Mouse (Mus musculus) forebrain, embryonic 15.5 days (tissue): ENCODE data around the gene Gm21981. TPM values are rescaled to one million over a fixed set of nuclear protein-coding genes. Genes with fewer than 3 reads are reported as not detected.

ENCODE experiments used
- ATAC-seq: fragments of 200-750 bp; cut with Nextera tagmentation; replicated peaks from 2 replicates; pipeline ENCODE4 v1.8.0; 2017; ENCODE audit warnings: mild to moderate bottlenecking, moderate TSS enrichment, moderate library complexity
- H3K27ac ChIP-seq: fragments of 300-500 bp; sonication (generic); replicated peaks from 2 replicates; pipeline ENCODE4 v1.5.1; 2015; ENCODE audit warnings: mild to moderate bottlenecking, inconsistent platforms
- H3K27me3 ChIP-seq: fragments of 300-500 bp; sonication (generic); 2 replicates; pipeline ENCODE4 v1.6.1; 2015; ENCODE audit warnings: inconsistent platforms
- H3K36me3 ChIP-seq: fragments of 300-500 bp; sonication (generic); 2 replicates; pipeline ENCODE4 v1.6.1; 2015; ENCODE audit warnings: mild to moderate bottlenecking, inconsistent platforms
- H3K4me1 ChIP-seq: fragments of 300-500 bp; sonication (generic); 2 replicates; pipeline ENCODE4 v1.6.1; 2015; ENCODE audit warnings: inconsistent platforms
- H3K4me2 ChIP-seq: fragments of 300-500 bp; sonication (generic); replicated peaks from 2 replicates; pipeline ENCODE4 v1.6.1; 2015; ENCODE audit warnings: mild to moderate bottlenecking, inconsistent platforms
- H3K4me3 ChIP-seq: fragments of 300-500 bp; sonication (generic); 2 replicates; pipeline ENCODE4 v1.5.1; 2015; ENCODE audit warnings: mild to moderate bottlenecking, inconsistent platforms
- H3K9ac ChIP-seq: fragments of 300-500 bp; sonication (generic); replicated peaks from 2 replicates; pipeline ENCODE4 v1.6.1; 2015; ENCODE audit warnings: mild to moderate bottlenecking, inconsistent platforms
- H3K9me3 ChIP-seq: fragments of 300-500 bp; sonication (generic); 2 replicates; pipeline ENCODE4 v1.6.1; 2016; ENCODE audit warnings: inconsistent platforms
- WGBS: fragments of 180-500 bp; shearing (Covaris S2); methylation state at CpG from one replicate; pipeline ENCODE4 v1.1.7; 2015; ENCODE audit warnings: mixed read lengths; 5-methylcytosine and 5-hydroxymethylcytosine counted together
- polyA plus RNA-seq: library from polyadenylated mRNA; unstranded; fragments of >200 nt; fragmentation: Nextera tagmentation; extraction: Ambion mirVana; gene quantifications from 2 replicates; pipeline ENCODE4 v1.2.1, GENCODE M21; 2015

The Gm21981 gene
- polyA plus RNA-seq, 1 experiment from 2014 or later, result 0.73 TPM

DNA sequence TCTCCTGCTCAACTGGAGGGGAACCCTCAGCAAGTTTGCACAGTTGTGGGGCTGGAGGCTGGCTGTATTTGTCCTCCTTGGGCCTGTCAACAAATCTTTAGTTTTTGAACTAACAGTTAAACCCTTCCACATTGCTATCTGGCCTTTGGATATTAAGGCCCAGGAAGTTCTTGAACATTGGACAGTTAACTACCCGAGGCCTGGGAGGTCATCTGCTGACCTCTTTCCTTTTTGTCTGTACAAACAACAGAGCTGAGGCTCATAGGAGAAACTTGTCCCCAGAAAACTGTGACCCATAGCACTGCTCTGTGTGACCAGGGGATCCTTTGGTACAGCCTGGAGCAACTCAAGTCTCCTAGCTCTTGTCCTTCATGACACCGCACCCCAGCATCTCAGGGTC is 4.8 kb upstream of the Gm21981 start:
- no peak overlapping the region for H3K4me2 ChIP-seq
- H3K4me1 ChIP-seq, result peaks cover 12% of the 10 kb centered on the region
- ATAC-seq, result no peak
- H3K4me3 ChIP-seq, result no peak overlapping the region
- H3K9ac ChIP-seq, result no peak overlapping the region
- H3K27ac ChIP-seq, result no peak overlapping the region
- H3K27me3 ChIP-seq, result no peaks in the 10 kb centered on the region
- H3K9me3 ChIP-seq, result no peaks in the 10 kb centered on the region
- WGBS, result 80% methylated on average over 2 of the region's 2 CpGs
- H3K36me3 ChIP-seq, result 0 out of 2 replicates have a peak, but pooled peaks cover 5% of the 10 kb centered on the region

DNA sequence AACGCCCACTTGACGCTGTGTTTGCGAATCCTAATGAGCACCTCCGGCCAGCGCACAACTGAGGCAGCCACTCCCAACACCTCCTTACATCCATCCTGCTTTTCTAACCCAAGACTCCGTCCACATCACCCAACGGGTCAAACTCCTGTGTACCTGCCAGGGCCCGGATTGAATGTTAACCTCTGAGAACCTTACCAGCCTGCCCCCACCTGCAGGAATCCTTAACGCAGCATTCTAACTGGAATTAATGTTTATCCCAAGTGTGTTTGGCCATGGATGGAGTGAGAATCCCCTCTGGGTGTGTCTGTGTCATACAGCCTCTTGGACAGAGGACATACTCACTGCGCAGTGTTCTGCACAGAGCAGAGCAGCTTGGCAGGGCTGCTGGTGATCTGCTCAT is 3.9 kb upstream of the Gm21981 start:
- Histone ChIP-seq H3K4me3 (no peak overlapping the region), H3K36me3 (0 out of 2 replicates have a peak, but pooled peaks cover 5% of the 10 kb centered on the region), H3K27me3 (no peaks in the 10 kb centered on the region), H3K4me2 (no peak overlapping the region), H3K27ac (no peak overlapping the region), H3K4me1 (peaks cover 14% of the 10 kb centered on the region), H3K9ac (no peak overlapping the region), H3K9me3 (no peaks in the 10 kb centered on the region)
- 90% methylated on average over 10 of the region's 10 CpGs for WGBS
- no peak for ATAC-seq

DNA sequence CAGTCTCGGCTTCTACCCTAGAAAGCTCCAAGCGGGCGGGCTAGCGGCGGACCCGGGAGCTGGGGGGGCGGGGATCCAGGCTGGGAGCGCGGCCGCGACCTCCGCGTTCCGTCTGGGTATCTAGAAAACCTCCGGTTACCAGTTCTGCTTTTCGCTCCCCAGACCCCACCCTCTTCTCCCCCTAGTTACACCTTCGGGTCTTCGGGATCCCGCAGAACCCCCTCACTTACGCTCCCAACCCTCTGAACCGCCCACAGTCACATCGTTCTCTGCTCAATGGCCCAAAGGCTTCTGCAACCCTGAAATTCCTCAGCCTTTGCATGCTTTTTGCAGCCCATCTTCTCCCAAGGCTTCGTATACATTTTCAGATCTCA is 1.1 kb upstream of the Gm21981 start:
- H3K9me3 ChIP-seq, result no peaks in the 10 kb centered on the region
- H3K4me1 ChIP-seq, result peaks cover 14% of the 10 kb centered on the region
- peak overlapping the region; percentile 60 for H3K4me3 ChIP-seq
- H3K27me3 ChIP-seq, result no peaks in the 10 kb centered on the region
- peak overlapping the region; percentile 66 for H3K9ac ChIP-seq
- 0 out of 2 replicates have a peak, but pooled peaks cover 3% of the 10 kb centered on the region for H3K36me3 ChIP-seq
- under 1% methylated on average over 23 of the region's 23 CpGs for WGBS
- peak overlapping the region; percentile 32 for H3K27ac ChIP-seq
- peak overlapping the region; percentile 82 for H3K4me2 ChIP-seq
- ATAC-seq, result no peak

DNA sequence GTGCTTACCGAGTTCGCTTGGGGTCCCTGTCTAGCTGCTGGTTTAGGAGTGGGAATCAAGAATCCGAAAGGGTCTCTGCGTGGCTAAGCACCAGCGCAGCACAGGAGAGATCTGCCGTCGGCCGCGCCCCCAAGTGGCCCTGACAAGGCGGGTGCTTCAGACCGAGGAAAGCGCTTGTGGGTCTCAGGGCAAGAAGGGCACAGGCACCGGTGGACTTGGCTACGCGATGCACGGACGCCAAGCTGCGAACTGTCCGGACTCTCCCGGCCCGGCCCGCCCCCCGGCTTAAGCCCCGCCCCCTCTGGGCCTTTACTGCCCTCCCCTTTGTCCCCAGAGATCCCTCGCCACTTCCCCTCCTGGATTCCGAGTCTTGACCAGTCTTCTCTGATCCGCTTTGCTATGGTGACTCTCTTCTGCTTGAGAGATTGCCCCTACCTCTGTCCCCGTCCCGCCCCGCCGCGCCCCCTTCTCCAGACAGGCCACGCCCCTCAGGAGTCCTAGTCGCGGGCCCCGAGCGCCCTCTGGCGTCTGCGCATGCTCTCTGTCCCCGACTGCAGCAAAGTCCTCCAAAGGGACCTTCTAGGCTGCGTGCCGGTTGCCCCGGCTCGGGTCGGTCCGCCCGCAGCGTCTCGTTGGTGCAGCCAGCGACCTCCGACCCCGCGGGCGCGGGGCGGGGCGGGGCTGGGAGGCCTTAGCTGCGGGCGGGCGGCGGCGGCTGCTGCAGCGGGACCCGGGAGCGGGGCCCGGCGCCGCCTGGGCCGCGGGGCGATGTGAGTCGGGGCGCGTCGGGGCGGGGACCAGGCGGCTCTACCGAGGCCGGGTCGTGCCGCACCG is 465 bp upstream of the Gm21981 start, which contains the start of gene Prickle4:
TSS of gene Prickle4 (minus strand) at position 234 of the 834 bp plus-strand sequence.
- Histone ChIP-seq H3K9ac (peak within 1 kb of the TSS; percentile 66), H3K4me3 (peak within 1 kb of the TSS; percentile 60), H3K27ac (peak within 1 kb of the TSS; percentile 32), H3K4me1 (peaks cover 17% of the 10 kb centered on the region), H3K27me3 (no peaks in the 10 kb centered on the region), H3K4me2 (peak within 1 kb of the TSS; percentile 82), H3K9me3 (no peaks in the 10 kb centered on the region), H3K36me3 (no peaks in the 10 kb centered on the region)
- WGBS, result under 1% methylated on average over 81 of the region's 82 CpGs
- ATAC-seq, result peak; percentile 96

DNA sequence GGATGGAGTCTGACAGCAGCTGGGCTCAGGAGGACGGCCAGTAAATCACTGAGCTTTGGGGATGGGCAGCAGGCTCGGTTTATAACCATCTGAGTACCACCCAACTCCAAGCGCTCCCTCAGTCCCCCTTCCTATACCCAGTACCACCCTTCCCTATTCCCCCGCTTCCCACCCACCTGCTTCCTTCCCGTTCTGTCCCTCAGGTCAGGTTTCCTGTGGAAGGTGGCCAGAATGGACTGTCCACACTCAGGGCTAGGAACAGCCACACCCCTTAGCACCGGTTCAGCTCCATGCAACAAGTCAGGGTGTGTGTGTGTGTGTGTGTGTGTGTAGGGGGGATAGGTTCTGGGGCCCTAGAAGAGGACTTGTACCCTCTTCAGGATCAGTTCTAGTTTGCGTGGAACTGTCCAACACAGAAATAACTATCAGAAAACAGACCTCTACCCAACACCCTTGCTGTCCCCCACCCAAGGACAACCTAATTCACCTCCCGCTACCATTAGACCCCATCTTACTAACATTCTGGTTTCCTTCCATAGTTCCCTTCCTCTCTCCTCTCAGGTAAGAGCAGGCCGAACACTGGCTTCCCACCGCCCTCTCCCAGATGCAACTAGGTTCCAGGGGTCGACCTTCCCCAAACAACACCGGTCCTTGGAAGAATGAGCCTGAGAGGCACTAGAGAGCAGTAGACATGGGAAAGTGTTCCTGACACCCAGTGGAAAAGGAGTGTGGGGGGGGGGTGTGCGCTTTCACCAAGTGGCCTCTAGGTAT is 399 bp downstream of the Gm21981 start:
- peak overlapping the region; percentile 60 for H3K4me3 ChIP-seq
- no peaks in the 10 kb centered on the region for H3K9me3 ChIP-seq
- H3K27ac ChIP-seq, result peak overlapping the region; percentile 32
- peaks cover 24% of the 10 kb centered on the region for H3K4me1 ChIP-seq
- 43% methylated on average over 13 of the region's 13 CpGs for WGBS
- no peaks in the 10 kb centered on the region for H3K36me3 ChIP-seq
- no peaks in the 10 kb centered on the region for H3K27me3 ChIP-seq
- peak overlapping the region; percentile 66 for H3K9ac ChIP-seq
- ATAC-seq, result peak; percentile 4; the same call in 1 of the 2 replicates
- H3K4me2 ChIP-seq, result peak overlapping the region; percentile 82

DNA sequence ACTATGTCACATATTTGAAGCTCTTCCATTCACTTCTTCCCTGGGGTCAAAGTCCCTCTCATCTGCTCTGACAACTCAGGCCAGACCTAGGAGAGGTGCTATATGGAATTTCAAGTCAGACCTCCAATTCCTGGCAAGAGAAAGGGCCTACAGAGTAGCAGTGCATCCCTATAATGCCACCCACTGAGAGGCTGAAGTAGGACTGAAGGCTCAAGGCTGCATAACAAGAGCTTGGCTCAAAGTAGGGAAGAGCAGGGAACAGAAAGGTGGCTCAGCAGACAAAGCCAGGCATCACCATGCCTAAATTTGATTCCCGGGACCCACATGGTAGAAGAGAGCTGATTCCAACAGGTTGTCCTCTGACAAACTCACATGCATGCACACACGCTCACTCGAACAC is 2.6 kb downstream of the Gm21981 start:
- H3K36me3 ChIP-seq, result no peaks in the 10 kb centered on the region
- no peak for ATAC-seq
- peaks cover 33% of the 10 kb centered on the region for H3K4me1 ChIP-seq
- no peaks in the 10 kb centered on the region for H3K9me3 ChIP-seq
- WGBS, result 95% methylated on average over 3 of the region's 3 CpGs
- no peak overlapping the region for H3K9ac ChIP-seq
- H3K4me3 ChIP-seq, result no peak overlapping the region
- H3K27ac ChIP-seq, result no peak overlapping the region
- H3K4me2 ChIP-seq, result no peak overlapping the region
- H3K27me3 ChIP-seq, result no peaks in the 10 kb centered on the region

DNA sequence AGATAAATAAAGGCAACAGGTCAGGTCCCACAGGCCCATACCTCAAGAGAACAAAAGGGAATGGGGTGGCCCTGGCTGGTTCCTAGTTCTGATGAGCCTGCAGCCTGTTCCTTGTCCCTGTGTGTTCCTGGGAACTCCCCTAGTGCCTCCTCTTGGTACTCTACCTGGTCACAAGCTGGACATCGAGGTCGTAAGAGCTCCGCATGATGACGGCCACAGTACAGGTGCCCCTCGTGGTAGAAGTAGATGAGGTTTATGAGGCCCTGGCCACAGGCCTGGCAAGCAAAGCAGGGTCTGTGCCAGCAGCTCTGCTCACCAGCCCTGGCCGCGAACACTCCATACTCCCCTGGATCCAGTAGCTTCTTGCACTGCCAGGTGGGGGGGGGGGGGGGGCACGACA is 4.4 kb downstream of the Gm21981 start:
- Histone ChIP-seq H3K9me3 (no peaks in the 10 kb centered on the region), H3K9ac (no peak overlapping the region), H3K4me2 (peak overlapping the region; percentile 92; the same call in 1 of the 2 replicates), H3K4me3 (peak overlapping the region; percentile 78; the same call in 1 of the 2 replicates), H3K27ac (no peak overlapping the region), H3K4me1 (peaks cover 26% of the 10 kb centered on the region), H3K27me3 (no peaks in the 10 kb centered on the region), H3K36me3 (peaks cover 3% of the 10 kb centered on the region; the same call in 1 of the 2 replicates)
- ATAC-seq, result no peak
- WGBS, result 77% methylated on average over 8 of the region's 8 CpGs

DNA sequence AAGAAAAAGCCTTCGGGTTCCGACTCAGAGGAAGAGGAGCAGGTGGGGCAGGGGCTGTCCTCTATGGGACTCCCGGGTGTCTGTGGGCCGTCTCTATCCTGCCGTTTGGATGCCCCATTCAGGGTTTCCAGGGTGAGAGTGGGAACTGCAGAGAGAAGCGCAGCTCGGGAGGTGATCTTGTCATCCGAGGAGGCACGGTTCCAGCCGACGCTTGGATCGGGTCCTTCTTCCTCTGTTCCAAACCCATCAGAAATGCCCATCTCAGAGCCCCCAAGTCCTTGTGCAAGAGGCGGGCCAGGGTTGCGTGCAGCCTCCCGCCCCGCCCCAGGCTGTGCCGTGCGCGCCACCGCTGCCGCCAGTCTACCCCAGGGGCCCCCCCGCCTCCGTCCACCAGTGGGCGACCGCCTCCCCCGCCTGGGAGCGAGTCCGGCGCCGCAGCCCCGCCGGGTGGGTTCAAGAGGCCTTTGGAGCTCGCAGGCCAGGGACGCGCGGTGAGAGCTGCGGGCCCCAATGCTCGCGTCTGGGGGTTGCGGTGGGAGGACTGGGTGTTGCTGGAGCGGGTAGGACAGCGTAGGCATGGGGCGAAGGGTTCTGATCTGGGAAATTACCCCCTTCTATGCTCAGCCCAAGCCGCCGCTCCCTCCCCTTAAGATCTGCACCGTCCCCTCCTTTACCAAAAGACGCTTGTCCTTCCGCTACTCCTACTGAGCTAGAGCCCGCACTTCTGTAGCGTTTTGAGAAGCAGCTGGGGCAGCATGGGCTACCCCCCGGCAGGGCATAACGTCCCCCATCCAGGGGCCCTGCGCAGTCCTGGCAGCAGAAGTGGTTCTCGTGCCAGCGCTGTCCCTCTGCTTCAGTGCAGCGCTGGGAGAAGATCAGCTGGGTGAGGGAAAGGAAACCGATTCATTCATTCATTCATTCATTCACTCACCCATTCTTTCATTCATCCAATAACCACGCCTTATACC is 5.4 kb downstream of the Gm21981 start, which contains the start of gene Frs3:
TSS of gene Frs3 (plus strand) at position 423 of the 968 bp plus-strand sequence.
- Histone ChIP-seq H3K9me3 (no peaks in the 10 kb centered on the region), H3K27ac (peak within 1 kb of the TSS; percentile 86), H3K9ac (peak within 1 kb of the TSS; percentile 88), H3K4me3 (peak within 1 kb of the TSS; percentile 78), H3K4me2 (peak within 1 kb of the TSS; percentile 92), H3K27me3 (no peaks in the 10 kb centered on the region), H3K36me3 (peaks cover 13% of the 10 kb centered on the region), H3K4me1 (peaks cover 20% of the 10 kb centered on the region)
- peak; percentile 75 for ATAC-seq
- under 1% methylated on average over 58 of the region's 58 CpGs for WGBS

DNA sequence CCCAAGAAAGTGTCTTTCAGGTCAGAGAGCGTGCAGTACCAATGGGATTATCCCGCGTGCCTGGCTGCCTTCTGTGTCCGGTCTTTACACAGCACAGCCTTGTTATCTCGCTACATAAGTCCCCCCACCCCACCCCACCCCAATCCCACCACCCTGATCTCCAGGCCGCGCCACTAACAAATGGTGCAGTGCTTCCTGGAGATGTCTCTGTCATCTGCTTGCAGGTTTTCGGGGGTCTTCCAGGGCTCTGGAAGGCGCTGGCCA is 6.0 kb downstream of the Gm21981 start, which contains the start of gene Tomm6:
TSS of gene Tomm6 (minus strand) at position 43 of the 264 bp plus-strand sequence.
- Histone ChIP-seq H3K4me1 (peaks cover 20% of the 10 kb centered on the region), H3K27me3 (no peaks in the 10 kb centered on the region), H3K27ac (peak within 1 kb of the TSS; percentile 86), H3K9me3 (no peaks in the 10 kb centered on the region), H3K9ac (peak within 1 kb of the TSS; percentile 88), H3K4me2 (peak within 1 kb of the TSS; percentile 92), H3K36me3 (peaks cover 18% of the 10 kb centered on the region), H3K4me3 (peak within 1 kb of the TSS; percentile 78)
- 0% methylated on average over 9 of the region's 9 CpGs for WGBS
- no peak for ATAC-seq

DNA sequence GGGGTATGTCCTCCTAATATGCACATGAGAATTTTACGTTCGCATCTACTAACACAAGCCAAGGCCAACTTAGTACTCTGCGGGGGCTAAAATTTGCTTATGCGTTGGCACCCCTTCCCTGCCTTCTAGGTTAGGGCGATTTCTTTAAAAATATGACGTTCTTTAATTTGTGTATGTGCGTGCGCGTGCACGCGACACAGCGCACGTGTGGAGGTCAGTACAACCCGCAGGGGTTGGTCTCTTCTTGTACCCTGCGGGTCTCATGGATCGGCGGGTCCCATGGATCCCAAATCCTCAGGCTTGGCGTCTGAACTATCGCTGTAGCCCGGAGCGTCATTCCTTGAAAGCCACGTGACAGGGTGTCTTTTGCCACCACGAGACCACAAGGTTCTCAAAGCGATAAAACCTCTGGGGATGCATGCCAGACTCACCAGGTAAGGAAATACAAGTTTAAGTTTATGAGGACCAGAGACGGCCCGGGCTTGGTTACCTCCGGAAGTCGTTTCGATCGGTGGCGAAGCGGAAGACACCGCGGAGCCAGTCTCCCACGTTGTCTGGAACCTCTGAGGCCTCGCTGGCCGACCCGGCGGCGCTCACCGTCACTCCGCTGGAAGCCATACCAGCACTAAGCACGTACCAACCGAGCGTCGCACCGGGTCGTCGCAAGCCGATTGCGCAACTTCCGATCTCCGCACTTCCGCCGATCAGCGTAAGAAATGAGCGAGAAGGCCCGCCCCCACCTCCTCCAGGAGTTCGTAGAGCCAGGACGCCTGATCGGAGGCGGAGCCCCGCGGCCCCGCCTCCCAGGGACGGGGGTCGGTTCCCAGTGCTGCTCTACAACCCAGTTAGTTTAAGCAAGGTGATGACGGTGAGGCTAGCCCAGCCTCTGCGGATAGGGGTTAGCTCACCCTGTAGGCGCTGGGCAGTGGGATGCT is 6.6 kb downstream of the Gm21981 start:
- Histone ChIP-seq H3K9me3 (no peaks in the 10 kb centered on the region), H3K4me3 (peak overlapping the region; percentile 78), H3K36me3 (peaks cover 24% of the 10 kb centered on the region), H3K9ac (peak overlapping the region; percentile 88), H3K4me2 (peak overlapping the region; percentile 92), H3K27me3 (no peaks in the 10 kb centered on the region), H3K4me1 (peaks cover 20% of the 10 kb centered on the region), H3K27ac (peak overlapping the region; percentile 86)
- WGBS, result under 1% methylated on average over 70 of the region's 70 CpGs
- peak; percentile 90 for ATAC-seq
